ENCODE assay signal across 23 mouse cellular contexts in the genomic region with DNA sequence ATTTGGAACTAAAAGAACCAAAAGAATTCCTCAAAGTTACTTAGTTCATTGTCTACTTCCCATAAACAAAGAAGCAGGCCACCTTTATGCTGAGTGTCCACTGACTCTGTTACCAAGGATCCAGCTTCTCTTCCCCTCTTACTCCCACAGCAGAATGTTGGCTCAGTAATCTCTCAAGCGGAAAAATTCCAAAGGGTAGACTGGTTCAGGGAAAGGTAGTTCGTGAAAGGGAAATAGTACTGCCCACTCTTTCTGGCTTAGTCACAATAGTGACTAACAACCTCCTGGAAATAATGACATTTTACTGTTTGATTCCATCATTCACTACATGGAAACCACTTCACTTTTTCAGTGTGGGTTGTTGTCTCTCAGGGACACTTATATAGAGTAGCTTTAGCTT. TPM values are rescaled to one million over a fixed set of nuclear protein-coding genes. Genes with fewer than 3 reads are reported as not detected.
A peak's percentile ranks its signal among the peaks of the same experiment; 100 is the strongest.
DNase-seq lines count a peak whose midpoint lies in the region; ATAC-seq and TF ChIP-seq lines count a peak whose summit lies in the region.
"Had no signal": no experiment of that assay in that cellular context is flagged by ENCODE, and none has a peak within 500 bp of the region (broad histone marks: within the 10 kb centered on the region; RNA-seq: fewer than 3 reads in every experiment).

No protein-coding gene starts in this region.

- H3K27ac ChIP-seq in kidney, postnatal 0 days: no peak overlapping the region
- H3K27ac ChIP-seq in embryonic fibroblast, embryonic 13.5 days (ENCODE audit: insufficient read depth, low read length): peak overlapping the region; percentile 47; the same call in 1 of the 2 replicates
- H3K27ac ChIP-seq: embryonic facial prominence, embryonic 13.5 days; embryonic facial prominence, embryonic 15.5 days; forebrain, embryonic 13.5 days; forebrain, embryonic 15.5 days had no signal

- DNase-seq in kidney, postnatal 0 days (ENCODE audit: low spot score): peak; percentile 22
- no peak for DNase-seq in kidney, postnatal 10 days
- peak; percentile 8 for DNase-seq in 416B (ENCODE audit: low read depth)
- no peak for DNase-seq in urinary bladder, postnatal 14 days (ENCODE audit: low spot score)
- no peak for DNase-seq in adrenal gland, adult 2 months
- DNase-seq in embryo, embryonic 9.5 days (ENCODE audit: extremely low spot score): no peak
- DNase-seq: adrenal gland, postnatal 10 days; adrenal gland, postnatal 25 days; cerebellum, adult 11 months; cerebellum, adult 18-20 months; cerebellum, adult 8-10 months; cerebellum, adult 9-11 months; cerebellum, postnatal 14 days; cerebellum, postnatal 36 days; forebrain, postnatal 0 days had no signal

- TF ChIP-seq POLR2A in embryonic fibroblast, embryonic 13.5 days (IDR thresholded peaks at IDR 0.05; ENCODE audit: low read depth, low read length): no peak

- H3K4me1 ChIP-seq in kidney, postnatal 0 days (replicated peaks; ENCODE audit: insufficient read depth, low read length): no peaks in the 10 kb centered on the region
- H3K4me1 ChIP-seq in embryonic fibroblast, embryonic 13.5 days (ENCODE audit: control insufficient read depth, insufficient read depth, low read length): no peaks in the 10 kb centered on the region
- H3K4me1 ChIP-seq: embryonic facial prominence, embryonic 15.5 days; forebrain, embryonic 13.5 days; forebrain, embryonic 15.5 days had no signal

- H3K27me3 ChIP-seq in kidney, postnatal 0 days (ENCODE audit: insufficient read depth, low read length): no peaks in the 10 kb centered on the region
- H3K27me3 ChIP-seq: embryonic facial prominence, embryonic 15.5 days; forebrain, embryonic 13.5 days; forebrain, embryonic 15.5 days had no signal

- no peaks in the 10 kb centered on the region for H3K36me3 ChIP-seq in kidney, postnatal 0 days (ENCODE audit: insufficient read depth, low read length)
- H3K36me3 ChIP-seq: embryonic facial prominence, embryonic 13.5 days; embryonic facial prominence, embryonic 15.5 days; forebrain, embryonic 15.5 days had no signal

- H3K4me3 ChIP-seq in kidney, postnatal 0 days (replicated peaks; ENCODE audit: low read depth, low read length): no peak overlapping the region
- no peak overlapping the region for H3K4me3 ChIP-seq in embryonic fibroblast, embryonic 13.5 days (ENCODE audit: insufficient read depth, low read length)
- H3K4me3 ChIP-seq: embryonic facial prominence, embryonic 13.5 days; embryonic facial prominence, embryonic 15.5 days; forebrain, embryonic 13.5 days; forebrain, embryonic 15.5 days had no signal

- H3K4me2 ChIP-seq in kidney, postnatal 0 days (ENCODE audit: low read length): no peak overlapping the region
- H3K4me2 ChIP-seq: embryonic facial prominence, embryonic 13.5 days; embryonic facial prominence, embryonic 15.5 days; forebrain, embryonic 13.5 days; forebrain, embryonic 15.5 days had no signal

- WGBS in kidney, postnatal 0 days: 70% methylated on average over 2 of the region's 2 CpGs

- TF ChIP-seq CTCF in kidney, postnatal 0 days (IDR thresholded peaks at IDR 0.05; ENCODE audit: low read depth): no peak
- no peak for TF ChIP-seq CTCF in embryonic fibroblast, embryonic 13.5 days (IDR thresholded peaks at IDR 0.05; ENCODE audit: borderline replicate concordance, insufficient read depth, low read length)

- H3K9me3 ChIP-seq in kidney, postnatal 0 days (replicated peaks; ENCODE audit: low read length): no peaks in the 10 kb centered on the region
- H3K9me3 ChIP-seq: embryonic facial prominence, embryonic 13.5 days; embryonic facial prominence, embryonic 15.5 days; forebrain, embryonic 13.5 days; forebrain, embryonic 15.5 days had no signal

- no peak overlapping the region for H3K9ac ChIP-seq in kidney, postnatal 0 days (ENCODE audit: low read depth, low read length)
- H3K9ac ChIP-seq: embryonic facial prominence, embryonic 13.5 days; embryonic facial prominence, embryonic 15.5 days; forebrain, embryonic 13.5 days; forebrain, embryonic 15.5 days; forebrain, postnatal 0 days had no signal

- no peak for ATAC-seq in kidney, postnatal 0 days (replicated peaks; ENCODE audit: low FRiP score, low read depth)
- ATAC-seq: activated CD4-positive, CD25-positive, alpha-beta regulatory T cell, adult 4 months; forebrain, embryonic 13.5 days; forebrain, embryonic 15.5 days; forebrain, postnatal 0 days; Patski had no signal

RNA-seq across cellular contexts. Expression of gene Eda2r, which starts 4.2 kb away (rescaled TPM):
- 0.68 and 1.1 TPM in 2 replicates for polyA plus RNA-seq in kidney, postnatal 0 days (2015; fragmentation: Nextera tagmentation; extraction: Ambion mirVana)
- 72.2 and 78.1 TPM in 2 replicates for polyA plus RNA-seq in embryonic fibroblast, embryonic 13.5 days (2011; ENCODE audit: insufficient read length, low read depth, missing spikeins)
- 1 to 10 TPM in 1 of 2 experiments, under 1 TPM in 1; 0.78 to 1.7 TPM for total RNA-seq in adrenal gland, adult 2 months (2021)
- polyA plus RNA-seq in adrenal gland, adult 2 months (2012; rRNA removed): 0.16 and 0.22 TPM in 2 replicates
- total RNA-seq: MEL had no signal
- polyA plus RNA-seq: activated CD4-positive, CD25-positive, alpha-beta regulatory T cell, adult 4 months had no signal

Comparison
In these comparisons a context has a peak if more than half of its experiments do, and no peak if none do; other contexts are left out.
1. DNase-seq: peak in kidney, postnatal 0 days (single experiment) and 416B (single experiment); none in kidney, postnatal 10 days (single experiment), urinary bladder, postnatal 14 days (single experiment), adrenal gland, adult 2 months (single experiment) and embryo, embryonic 9.5 days (single experiment).
2. RNA of gene Eda2r, which starts 4.2 kb away (polyA plus RNA-seq): 72.2 to 78.1 TPM in embryonic fibroblast, embryonic 13.5 days; 0.68 to 1.1 TPM in kidney, postnatal 0 days and 0.16 to 0.22 TPM in adrenal gland, adult 2 months; every median in the first group is over 10 times any median in the second.